Mouse (Mus musculus): ENCODE data around the gene Abcb4. TPM values are rescaled to one million over a fixed set of nuclear protein-coding genes. Genes with fewer than 3 reads are reported as not detected.
"Not testable (repeated sequence)": the region's sequence is repeated elsewhere in the genome, so short reads cannot be mapped to it uniquely, and the experiment has no call there.

Abcb4 gene
- total RNA-seq (2021): 1 to 10 TPM; 2.7 to 3.9 TPM
- long read RNA-seq, experiment 1, full-length matches to known transcripts: 1 of 4 reads
- long read RNA-seq, experiment 1, partial matches to known transcripts: 1 of 4 reads
- long read RNA-seq, experiment 1, other reads (novel, unspliced or antisense): 2 of 4 reads
- long read RNA-seq, experiment 2, full-length matches to known transcripts: 1 of 2 reads
- long read RNA-seq, experiment 2, partial matches to known transcripts: 1 of 2 reads
- long read RNA-seq, experiment 2, other reads (novel, unspliced or antisense): 0 of 2 reads

DNA sequence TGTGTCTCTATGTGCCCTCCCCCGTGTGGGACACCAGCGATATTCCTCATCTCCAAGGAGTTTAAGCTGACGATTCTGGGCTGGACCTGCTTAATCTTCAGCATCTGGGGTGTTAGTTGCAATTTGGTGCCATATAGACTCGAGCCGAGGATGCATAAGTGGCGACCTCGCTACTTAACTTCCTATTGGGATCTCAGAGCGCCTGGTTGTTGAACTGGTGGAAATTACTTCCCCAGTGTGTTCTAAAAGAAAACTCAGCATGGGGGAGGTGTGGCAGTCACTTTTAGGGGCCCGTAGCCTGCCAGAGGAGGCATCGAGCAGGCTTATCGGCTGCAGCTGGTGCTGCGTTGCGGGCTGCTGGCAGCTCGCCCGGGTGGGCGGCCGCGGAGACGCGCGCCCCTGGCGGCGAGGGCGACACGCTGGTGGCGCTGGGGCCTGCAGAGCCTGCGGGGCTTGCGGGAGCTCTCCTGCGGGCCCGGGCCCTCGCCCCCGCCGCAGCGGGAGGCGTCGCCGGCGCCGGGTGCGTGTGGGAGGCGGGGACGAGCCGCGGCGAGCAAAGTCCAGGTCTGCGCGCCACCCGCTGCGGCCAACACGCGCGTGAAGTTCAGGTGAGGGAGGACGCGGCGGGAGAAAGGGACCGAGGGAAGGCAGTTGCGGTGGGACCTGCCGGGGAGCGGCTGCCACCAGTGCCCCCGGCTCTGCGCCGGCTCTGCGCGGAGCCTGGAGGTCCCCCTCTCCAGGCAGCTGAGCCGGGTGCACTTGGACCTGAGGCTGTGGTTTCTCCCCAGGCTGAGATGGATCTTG is at the start of gene Abcb4:
TSS of gene Abcb4 (plus strand) at position 418 of the 804 bp plus-strand sequence.
- peak; percentile 77 to 80 for DNase-seq

DNA sequence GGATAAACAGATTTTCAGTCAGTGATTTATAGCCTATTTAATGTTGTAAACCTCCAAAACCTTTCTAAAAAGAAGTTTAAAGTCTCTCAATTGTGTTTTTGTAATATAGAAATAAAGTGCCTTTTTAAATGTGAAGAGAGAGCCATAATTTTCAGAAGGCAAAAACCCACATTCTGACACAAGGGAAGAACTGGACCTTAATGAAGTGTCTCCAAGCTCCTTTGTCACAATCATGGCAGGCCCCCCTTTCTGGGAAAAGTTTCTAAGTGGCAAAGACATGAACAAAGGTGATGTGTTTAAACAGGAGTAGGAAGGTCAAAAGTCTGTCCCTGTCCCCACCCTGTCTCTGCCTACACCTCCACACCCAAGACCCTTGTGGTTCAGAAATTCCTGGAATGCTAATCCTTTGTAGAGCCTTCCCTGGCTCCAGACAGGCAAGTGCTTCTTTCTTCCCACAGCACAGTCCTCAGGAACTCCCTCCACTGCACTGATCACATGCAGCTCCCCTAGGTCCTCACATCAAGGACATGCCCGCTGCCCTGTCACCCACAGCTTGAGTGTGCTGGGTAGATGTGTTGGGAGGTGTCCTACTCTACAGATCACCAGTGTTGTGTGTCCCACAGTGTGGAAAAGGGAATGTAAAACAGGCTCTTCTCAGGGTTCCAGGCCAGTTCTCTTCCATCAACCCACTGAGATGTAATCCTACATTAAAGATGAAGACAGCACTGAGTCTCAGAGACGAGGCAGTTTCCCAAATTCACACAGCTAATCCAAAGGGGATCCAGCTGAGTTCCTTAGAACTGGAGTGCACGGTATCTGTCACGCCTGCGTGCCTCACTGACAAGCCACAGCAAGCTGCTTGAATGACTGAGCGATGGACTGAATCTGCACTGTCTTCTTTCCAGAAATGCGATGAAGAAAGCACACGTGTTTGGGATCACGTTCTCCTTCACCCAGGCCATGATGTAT is 44.6 kb upstream of the Abcb4 start:
- DNase-seq: not testable (repeated sequence)

DNA sequence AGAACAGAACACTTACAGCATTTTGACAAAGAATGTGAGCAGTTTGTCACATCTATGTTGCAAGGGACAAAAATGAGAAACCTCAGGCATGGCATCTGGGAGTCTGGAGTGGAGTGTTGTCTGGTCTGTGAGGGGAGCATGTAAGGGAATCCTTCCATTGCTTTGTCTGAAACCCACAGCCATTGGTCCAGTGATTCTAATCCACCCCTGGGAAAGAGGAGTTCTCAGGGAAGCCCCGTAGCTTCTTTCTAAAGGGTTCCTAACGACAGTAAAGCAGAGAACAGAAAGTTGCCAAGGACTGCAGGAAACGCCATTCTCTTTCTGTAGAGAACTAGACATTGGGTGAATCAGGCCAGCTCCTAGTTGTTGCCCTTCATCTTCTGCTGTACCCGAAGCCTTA is 42.7 kb upstream of the Abcb4 start:
- DNase-seq: no peak

DNA sequence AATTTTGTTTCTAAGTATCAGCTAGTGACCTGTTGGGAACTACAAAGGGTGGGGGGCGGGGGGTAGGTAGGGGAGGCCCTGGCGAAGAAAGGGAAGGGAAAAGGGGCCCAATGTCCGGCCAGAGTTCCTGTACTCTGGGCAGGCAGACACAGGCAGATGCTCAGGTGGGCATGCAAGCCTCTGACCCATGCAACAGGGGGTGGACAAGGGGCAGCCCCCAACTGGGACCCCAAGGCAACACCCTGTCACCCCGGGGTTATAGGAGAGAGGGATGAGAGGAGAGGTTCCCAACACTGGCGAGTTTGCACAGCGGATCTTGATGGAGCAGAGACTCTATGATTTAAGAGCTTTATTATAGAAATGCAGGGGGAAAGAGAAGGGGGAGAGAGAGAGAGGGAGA is 36.3 kb upstream of the Abcb4 start:
- no peak for DNase-seq

DNA sequence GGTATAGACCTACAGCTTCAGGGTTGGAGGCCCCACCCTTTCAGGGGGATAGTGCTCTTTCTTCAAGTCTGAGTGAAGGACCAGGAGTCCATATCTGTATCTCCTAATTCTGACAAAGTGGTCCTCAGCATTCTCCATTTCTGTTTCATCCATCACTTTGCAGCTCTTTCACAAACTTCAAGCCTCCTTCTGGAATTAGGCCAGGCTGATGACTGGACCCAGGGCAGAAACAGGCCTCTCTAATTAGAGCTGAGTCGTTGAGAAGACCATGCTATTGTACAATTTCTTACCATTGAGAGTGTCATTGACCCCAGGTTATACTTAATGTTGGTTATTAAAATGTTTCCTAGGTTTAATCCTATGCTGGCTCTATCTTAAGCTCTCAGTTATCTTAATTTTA is 31.7 kb upstream of the Abcb4 start:
- no peak for DNase-seq

DNA sequence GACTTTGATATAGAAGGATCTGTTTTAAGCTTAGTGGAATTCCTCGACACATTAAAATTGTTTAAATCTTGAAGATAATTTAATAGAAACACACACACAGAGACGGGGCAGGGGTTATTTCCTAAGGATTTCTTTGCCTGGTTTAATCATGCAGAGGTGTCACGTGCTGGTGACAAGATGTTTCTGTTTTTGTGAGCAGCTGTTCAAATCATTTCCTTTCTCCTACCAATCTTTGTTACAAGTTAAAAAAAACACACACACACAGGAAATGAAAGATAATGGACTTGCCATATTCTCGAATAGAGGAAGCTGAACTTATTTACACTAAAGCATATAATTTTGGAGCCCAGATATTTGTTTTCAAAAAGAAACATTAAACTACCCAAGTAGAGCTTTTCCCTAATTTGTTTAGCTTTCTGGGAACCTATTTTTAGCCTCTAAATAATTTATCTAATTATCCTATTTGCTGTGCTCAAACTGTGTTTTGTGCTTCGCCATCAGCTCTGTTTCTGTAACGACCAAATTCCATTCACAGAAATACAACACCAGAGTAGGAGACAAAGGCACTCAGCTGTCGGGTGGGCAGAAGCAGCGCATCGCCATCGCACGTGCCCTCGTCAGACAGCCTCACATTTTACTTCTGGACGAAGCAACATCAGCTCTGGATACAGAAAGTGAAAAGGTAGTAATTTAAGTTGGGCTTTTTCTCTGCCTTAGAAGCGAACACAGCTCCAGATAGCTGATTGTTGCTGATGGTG is 29.8 kb upstream of the Abcb4 start:
- no peak for DNase-seq

DNA sequence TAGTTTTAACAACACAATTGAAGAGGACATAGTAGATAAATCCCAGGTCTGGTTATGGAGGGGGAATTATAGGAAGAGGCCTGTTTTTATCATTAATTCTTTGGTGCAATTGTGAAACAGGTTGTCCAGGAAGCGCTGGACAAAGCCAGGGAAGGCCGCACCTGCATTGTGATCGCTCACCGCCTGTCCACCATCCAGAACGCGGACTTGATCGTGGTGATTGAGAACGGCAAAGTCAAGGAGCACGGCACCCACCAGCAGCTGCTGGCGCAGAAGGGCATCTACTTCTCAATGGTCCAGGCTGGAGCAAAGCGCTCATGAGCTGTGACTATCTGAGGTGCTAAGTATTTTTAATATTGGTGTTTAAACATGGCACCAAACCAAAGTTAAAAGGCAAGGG is 27.9 kb upstream of the Abcb4 start:
- not testable (repeated sequence) for DNase-seq

DNA sequence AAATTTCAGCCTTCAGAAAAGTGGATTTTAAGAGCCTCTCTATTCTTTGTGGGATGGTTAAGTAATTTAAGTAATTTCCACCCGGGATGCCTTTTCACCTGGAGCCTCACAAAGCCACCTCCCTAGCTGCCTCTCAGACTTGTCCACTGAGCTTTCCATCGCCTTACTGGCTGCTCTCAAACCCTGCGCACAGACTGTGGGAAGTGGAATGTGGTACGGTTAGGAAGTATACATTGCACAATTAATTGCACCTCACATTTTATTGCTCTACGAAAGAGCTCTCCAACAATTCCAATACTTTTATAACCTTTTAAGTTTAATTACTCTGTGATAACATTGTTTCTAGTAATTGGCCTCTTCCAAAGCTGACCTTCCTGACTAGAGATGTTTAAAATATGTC is 27.2 kb upstream of the Abcb4 start:
- no peak for DNase-seq

DNA sequence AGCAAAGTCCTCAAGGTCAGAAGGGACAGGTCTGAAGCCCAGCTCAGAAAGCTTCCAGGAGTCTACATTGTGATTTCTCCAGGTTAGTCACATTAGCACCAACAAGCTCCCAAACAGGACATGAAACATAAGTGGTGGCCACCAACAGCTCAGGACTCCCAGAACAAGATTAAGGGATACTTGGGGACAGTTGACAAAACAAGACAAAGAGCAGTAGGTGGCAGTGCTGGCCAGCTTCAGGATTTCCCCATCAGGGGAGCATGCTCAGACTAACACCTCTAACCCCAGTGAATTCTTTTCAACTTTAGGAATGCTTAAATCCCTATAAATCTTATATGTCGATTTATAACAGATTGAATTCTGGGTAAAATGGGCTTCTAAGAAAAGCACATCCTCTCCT is 25.5 kb upstream of the Abcb4 start:
- peak in 1 of 2 experiments; percentile 43 for DNase-seq

DNA sequence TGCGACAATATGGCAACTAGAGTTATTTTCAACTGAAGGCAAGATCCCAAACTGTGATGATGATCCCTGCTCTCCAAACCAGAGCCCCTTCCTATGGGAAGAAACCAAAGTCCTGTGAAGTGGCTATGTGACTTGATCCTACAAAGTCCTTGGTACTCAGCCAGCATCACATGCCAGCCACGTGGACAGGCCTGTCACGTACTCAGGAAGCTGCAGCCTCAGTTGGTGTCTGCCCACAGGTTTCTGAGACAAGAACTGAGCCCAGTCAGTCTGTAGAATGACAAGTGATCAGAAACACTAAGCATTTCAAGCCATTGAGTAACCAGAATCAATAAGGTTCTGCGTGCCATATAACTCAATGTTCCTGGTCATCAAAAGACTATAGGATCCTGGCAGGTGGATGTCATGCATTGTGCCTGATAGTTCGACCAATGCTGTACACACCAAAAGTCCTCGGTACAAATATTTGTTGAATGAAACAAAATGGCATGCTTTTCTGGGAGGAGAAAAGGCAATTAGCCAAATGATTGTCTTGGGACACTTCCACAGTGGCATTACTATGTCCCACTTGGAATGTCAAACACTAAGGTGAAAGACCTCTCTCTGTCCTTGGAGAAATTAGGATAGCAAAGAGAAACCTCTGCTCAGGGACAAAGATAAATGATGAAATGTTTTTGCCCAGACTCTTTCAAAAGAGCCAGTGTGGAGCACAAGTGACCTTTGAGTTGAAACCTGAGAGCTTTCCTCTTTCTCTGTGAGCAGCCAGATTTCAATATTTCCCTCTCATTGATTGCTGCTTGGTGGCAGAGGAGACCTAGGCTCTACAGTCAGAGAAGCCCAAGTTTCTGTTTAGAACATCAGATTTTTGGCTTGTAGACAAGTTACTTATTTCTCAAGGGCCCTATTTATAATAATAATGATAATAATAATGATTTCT is 20.3 kb upstream of the Abcb4 start:
- no peak for DNase-seq

DNA sequence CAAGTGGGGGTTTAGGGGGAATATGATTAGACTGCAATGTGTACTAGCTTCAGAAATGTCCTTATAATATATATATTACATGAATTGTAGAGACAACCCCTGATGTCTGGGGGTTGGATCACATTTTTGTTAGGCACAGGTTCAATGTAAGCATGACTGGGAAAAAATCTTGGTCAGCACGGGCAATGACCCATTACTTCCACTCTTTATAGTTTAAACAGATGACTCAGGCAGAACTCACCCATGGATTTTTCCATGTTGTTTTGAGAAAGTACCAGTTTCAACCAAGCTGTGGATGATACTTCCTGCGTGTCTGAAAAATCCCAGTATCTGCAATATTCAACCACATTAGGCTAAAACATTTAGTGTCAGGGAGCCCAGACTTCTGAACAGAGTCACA is 16.4 kb upstream of the Abcb4 start:
- no peak for DNase-seq

DNA sequence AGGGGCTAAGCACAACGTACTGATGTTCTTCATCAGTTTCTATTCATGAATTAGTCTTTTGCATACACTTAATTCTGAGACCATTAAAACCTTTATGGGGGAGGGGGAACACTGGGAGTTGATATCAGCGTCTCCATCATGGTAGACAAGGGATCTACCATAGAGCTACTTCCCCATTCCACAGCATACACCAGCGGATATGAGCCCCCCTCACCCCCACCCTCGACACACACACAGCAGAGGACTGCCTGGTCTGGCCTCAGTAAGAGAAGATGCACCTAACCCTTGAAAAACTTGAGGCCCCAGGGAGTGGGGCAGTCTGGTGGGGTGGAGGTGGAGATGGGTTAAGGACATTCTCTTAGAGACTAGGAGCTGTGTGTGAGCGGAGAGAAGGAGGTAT is 15.7 kb upstream of the Abcb4 start:
- DNase-seq: no peak

DNA sequence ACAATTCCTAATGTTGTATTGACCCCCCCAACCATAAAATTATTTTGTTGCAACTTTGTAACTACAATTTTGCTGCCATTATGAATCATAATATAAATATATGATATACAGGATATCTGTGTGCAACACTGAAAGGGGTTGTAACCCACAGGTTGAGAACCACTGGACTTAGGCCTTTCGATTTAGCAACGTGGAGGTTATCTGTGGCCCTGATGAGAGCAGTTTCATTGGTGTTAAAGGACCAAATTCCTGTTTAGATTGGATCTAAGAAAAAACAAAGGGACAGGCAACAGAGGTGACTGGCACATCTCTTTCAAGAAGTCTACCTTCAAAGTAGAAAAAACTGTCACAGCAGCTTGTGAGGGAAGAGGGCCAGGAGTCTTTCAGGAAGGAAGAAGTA is 7.7 kb upstream of the Abcb4 start:
- DNase-seq: no peak

DNA sequence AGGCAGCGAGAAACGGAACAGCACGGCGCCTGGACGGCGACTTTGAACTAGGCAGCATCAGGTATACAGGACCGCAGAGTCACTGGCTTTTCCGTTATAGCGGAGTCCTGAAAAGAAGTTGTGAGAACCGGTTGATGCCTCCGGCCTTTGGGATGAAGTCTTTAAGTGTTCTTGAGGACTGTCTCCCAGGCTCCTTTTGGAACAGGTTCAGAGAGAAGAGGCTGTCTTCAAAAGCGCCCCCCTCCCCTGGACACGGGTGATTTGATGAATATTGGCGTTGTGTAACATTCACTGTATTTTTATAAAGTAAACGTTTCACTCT is 548 bp downstream of the Abcb4 start:
- no peak for DNase-seq

DNA sequence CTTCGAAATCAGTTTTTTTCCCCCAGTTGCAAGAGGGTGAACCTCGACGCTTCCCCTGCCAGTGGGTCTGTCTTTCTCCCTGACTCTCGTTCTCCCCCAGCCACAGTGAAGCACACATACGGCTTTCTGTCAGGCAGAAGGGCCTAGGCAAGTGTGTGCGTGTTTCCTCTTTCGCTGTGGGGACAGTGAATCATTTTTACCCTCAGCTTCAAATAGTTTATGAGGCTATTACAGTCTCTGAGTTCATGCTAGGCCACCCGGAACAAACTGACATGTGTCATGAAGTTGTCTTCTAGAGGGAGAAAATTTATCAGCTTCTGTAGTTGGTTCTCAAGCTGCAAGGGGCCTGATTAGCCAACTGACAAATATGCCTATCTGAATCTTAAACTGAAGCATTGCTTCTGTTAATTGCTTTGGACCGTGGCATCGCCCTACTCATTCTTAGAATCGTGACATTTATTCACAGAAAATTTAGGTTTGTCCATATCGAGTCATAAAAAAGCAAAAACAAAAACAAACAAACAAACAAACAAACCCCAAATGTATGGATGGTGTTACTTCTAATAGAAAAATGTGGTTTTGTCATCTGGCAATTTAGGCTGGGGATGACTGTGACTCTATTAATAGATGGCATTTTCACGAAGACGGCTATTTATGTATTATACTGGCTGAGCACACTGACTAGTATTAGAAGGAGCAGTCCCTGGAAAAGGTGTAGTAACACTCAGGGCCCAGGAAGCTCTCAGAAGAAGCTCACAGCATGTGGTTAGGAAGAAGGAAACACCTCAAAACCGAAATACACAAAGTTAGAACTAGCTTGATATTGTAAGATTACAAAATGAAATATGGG is 1.3 kb downstream of the Abcb4 start:
- no peak for DNase-seq

DNA sequence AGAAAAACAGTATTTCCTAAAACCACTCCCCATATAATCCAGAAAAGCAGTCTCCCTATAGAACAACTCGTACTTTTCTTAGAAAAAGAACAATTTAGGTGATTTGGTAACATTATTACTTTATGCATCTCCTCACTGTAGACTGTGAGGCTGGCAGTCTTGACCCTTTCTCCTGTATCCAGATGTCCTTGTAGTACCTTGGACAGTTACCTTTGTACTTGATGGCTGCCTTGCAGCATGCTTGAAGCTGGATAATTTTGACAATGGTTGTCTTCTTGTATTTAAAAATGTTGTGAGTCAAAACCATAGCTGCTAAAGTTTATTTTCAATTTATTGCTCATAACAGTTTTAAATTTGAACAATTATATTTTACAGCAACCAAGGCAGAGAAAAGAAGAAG is 2.7 kb downstream of the Abcb4 start:
- DNase-seq: no peak

DNA sequence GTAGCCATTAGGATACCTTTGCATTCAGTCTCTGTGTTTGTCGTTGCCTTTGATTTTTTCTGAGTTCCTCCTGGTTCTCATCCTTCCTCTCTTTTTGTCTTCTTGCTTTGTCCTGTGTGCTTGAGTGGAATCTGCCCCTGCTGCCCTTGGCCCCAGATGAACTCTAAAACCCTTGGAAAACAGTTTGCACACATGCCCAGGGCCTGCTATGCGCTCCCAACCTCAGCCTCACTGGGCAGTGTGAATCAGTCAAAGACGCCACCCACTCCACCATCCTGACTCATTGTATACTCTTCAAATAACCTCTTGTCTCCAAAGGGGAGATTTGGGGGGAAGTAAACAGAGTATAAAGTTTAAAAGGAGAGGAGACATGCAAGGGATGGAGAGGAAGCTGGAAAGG is 4.7 kb downstream of the Abcb4 start:
- no peak for DNase-seq

DNA sequence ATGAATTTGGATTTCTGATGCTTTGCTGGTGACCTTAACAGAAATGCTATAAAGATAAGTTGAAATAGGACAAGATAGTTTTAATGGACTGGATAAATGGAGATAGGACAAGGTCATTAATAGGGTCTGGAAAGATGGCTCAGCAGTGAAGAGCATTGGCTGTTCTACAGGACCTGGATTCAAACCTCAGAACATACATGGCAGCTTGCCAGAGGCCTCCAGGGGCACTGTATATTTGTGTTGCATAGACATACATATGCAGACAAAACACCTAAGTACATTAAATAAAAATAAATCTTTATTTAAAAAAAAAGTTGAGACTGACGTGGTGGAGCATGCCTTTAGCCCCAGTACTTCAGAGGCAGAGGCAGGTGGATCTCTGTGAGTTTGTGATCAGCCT is 7.5 kb downstream of the Abcb4 start:
- no peak for DNase-seq

DNA sequence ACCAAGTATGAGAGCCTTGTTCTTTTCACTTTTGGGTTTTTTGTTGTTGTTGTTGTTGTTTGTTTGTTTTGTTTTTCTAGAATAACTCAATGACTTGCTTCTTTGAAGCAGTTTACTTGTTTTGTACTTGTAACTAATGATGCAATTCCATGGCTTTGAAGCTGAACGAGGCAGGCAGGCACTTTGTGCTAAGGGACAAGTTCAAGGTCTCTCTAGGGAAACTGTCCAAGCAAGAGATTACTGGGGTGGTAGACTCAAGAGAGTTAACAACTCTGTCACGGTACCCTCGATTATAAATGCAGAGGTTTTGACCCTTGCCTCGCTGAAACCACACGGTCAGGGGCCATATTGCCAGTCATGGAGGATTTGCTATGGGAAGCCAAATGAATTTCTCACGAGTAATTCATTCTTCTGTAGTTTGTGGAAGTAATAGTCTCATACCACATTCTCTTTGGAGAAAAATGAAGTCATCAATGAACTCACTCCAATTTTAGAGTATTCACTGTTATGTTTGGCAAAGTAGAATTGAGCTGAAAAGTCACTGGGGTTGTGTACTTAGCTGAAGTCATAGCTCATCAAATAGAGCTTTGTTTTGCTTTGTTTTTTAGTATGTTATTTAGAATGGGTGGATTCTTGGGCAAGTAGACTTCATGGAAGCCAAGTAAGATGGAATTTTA is 8.8 kb downstream of the Abcb4 start:
- peak in 1 of 2 experiments; percentile 10 for DNase-seq
